Mouse (Mus musculus) kidney, adult 2 months (tissue): ENCODE measurements around the gene Zfp941. TPM values are rescaled to one million over a fixed set of nuclear protein-coding genes. Genes with fewer than 3 reads are reported as not detected.

ENCODE experiments used
- DNase-seq: peaks from one replicate; pipeline ENCODE4 v3.0.0; 2021
- H3K27ac ChIP-seq: fragments of 200-500 bp; 2 replicates; pipeline ENCODE4 v1.5.1; 2012; ENCODE audit warnings: low read depth, low read length, control low read depth, inconsistent platforms; ENCODE audit not compliant: insufficient read depth
- H3K27me3 ChIP-seq: fragments of 200-500 bp; replicated peaks from 2 replicates; pipeline ENCODE4 v1.6.1; 2012; ENCODE audit warnings: mild to moderate bottlenecking, moderate library complexity, low read length, inconsistent platforms; ENCODE audit not compliant: control insufficient read depth, insufficient read depth
- H3K36me3 ChIP-seq: fragments of 200-500 bp; 2 replicates; pipeline ENCODE4 v1.6.1; 2012; ENCODE audit warnings: mild to moderate bottlenecking, moderate library complexity, low read length, inconsistent platforms; ENCODE audit not compliant: control insufficient read depth, insufficient read depth
- H3K4me1 ChIP-seq: fragments of 200-500 bp; 2 replicates; pipeline ENCODE4 v1.6.1; 2011; ENCODE audit warnings: low read length; ENCODE audit not compliant: control insufficient read depth, insufficient read depth
- H3K4me3 ChIP-seq: fragments of 200-500 bp; 2 replicates; pipeline ENCODE4 v1.5.1; 2011; ENCODE audit warnings: mild to moderate bottlenecking, low read depth, low read length, control low read depth; ENCODE audit not compliant: insufficient read depth
- CTCF ChIP-seq: fragments of 200-500 bp; conservative IDR thresholded peaks from 2 replicates; pipeline ENCODE4 v1.5.1; 2011; ENCODE audit warnings: low read depth, mild to moderate bottlenecking, control low read depth, low read length, moderate library complexity, mixed read lengths; ENCODE audit not compliant: insufficient read depth, insufficient read length
- POLR2A ChIP-seq: fragments of 200-500 bp; IDR thresholded peaks from one replicate; pipeline ENCODE4 v1.6.1; 2011; ENCODE audit warnings: low read depth, low read length, control low read depth
- WGBS: fragments of 180-500 bp; shearing (Covaris S2); methylation state at CpG from one replicate; pipeline ENCODE4 v1.1.7; 2018; 5-methylcytosine and 5-hydroxymethylcytosine counted together
- polyA plus RNA-seq: library from polyadenylated mRNA; depleted of rRNA; stranded (reverse); fragments of >200 nt; gene quantifications from 2 replicates; pipeline ENCODE4 v1.2.3, GENCODE M21; 2012

The Zfp941 gene
- polyA plus RNA-seq, 1 experiment: 1.0 TPM

- no peaks in the 10 kb centered on the region for H3K36me3 ChIP-seq
- no peak overlapping the region for H3K27ac ChIP-seq
- H3K4me3 ChIP-seq: no peak overlapping the region
- H3K4me1 ChIP-seq: no peaks in the 10 kb centered on the region
- DNase-seq: no peak
- 54% methylated on average over 5 of the region's 5 CpGs for WGBS
- no peaks in the 10 kb centered on the region for H3K27me3 ChIP-seq
- TF ChIP-seq POLR2A (no peak), CTCF (no peak)
Measured at GRCm38 (mm10) chr7:140839556-140839955, 17.6 kb upstream of the Zfp941 start.

- H3K36me3 ChIP-seq: no peaks in the 10 kb centered on the region
- DNase-seq: no peak
- no peak for TF ChIP-seq CTCF
- TF ChIP-seq POLR2A: no peak
- no peak overlapping the region for H3K4me3 ChIP-seq
- H3K27me3 ChIP-seq: no peaks in the 10 kb centered on the region
- 81% methylated on average over 9 of the region's 9 CpGs for WGBS
- no peak overlapping the region for H3K27ac ChIP-seq
- no peaks in the 10 kb centered on the region for H3K4me1 ChIP-seq
Measured at GRCm38 (mm10) chr7:140836243-140837115, 14.5 kb upstream of the Zfp941 start.

GRCm38 (mm10) chr7:140835758-140836087, 13.7 kb upstream of the Zfp941 start:
- 76% methylated on average over 2 of the region's 2 CpGs for WGBS
- DNase-seq: no peak
- H3K4me3 ChIP-seq: no peak overlapping the region

GRCm38 (mm10) chr7:140834968-140835757, 13.2 kb upstream of the Zfp941 start, which contains the start of gene Urah:
Gene Urah (plus strand): TSS chr7:140835018.
- WGBS: 63% methylated on average over 20 of the region's 20 CpGs
- Histone ChIP-seq H3K27me3 (no peaks in the 10 kb centered on the region), H3K4me1 (peaks cover 4% of the 10 kb centered on the region; the same call in 1 of the 2 replicates), H3K27ac (no peak within 1 kb of the TSS), H3K4me3 (no peak within 1 kb of the TSS), H3K36me3 (no peaks in the 10 kb centered on the region)
- TF ChIP-seq CTCF (no peak), POLR2A (no peak)
- peak; percentile 66 for DNase-seq

More at GRCm38 (mm10) chr7:140835758-140836087, 13.7 kb upstream of the Zfp941 start:
- H3K27ac ChIP-seq: no peak overlapping the region
- no peaks in the 10 kb centered on the region for H3K36me3 ChIP-seq
- no peaks in the 10 kb centered on the region for H3K27me3 ChIP-seq
- TF ChIP-seq POLR2A (no peak), CTCF (no peak)
- H3K4me1 ChIP-seq: peaks cover 2% of the 10 kb centered on the region; the same call in 1 of the 2 replicates

GRCm38 (mm10) chr7:140833341-140833740, 11.4 kb upstream of the Zfp941 start:
- Histone ChIP-seq H3K27me3 (no peaks in the 10 kb centered on the region), H3K4me3 (no peak overlapping the region), H3K4me1 (peaks cover 4% of the 10 kb centered on the region; the same call in 1 of the 2 replicates), H3K36me3 (no peaks in the 10 kb centered on the region), H3K27ac (no peak overlapping the region)
- TF ChIP-seq POLR2A (no peak), CTCF (no peak)
- no peak for DNase-seq
- whole genome bisulfite sequencing: 81% methylated on average over 4 of the region's 4 CpGs

GRCm38 (mm10) chr7:140831447-140831846, 9.5 kb upstream of the Zfp941 start:
- no peak overlapping the region for H3K4me3 ChIP-seq
- H3K4me1 ChIP-seq: peaks cover 4% of the 10 kb centered on the region; the same call in 1 of the 2 replicates
- no peaks in the 10 kb centered on the region for H3K27me3 ChIP-seq
- DNase-seq: no peak
- no peak overlapping the region for H3K27ac ChIP-seq
- 47% methylated on average over 6 of the region's 6 CpGs for WGBS
- no peak for TF ChIP-seq CTCF
- TF ChIP-seq POLR2A: no peak
- H3K36me3 ChIP-seq: no peaks in the 10 kb centered on the region
